Mouse (Mus musculus) heart, embryonic 10.5 days (tissue): ENCODE results near the gene Smc5. TPM values are rescaled to one million over a fixed set of nuclear protein-coding genes. Genes with fewer than 3 reads are reported as not detected.

Source experiments
- DNase-seq: peaks from one replicate; pipeline ENCODE4 v3.0.0-alpha.2; 2017; ENCODE audit warnings: low spot score
- H3K27ac ChIP-seq: fragments of 300-500 bp; sonication (generic); 2 replicates; pipeline ENCODE4 v1.5.1; 2016; ENCODE audit warnings: mild to moderate bottlenecking
- H3K27me3 ChIP-seq: fragments of 300-500 bp; sonication (generic); 2 replicates; pipeline ENCODE4 v1.6.1; 2016; ENCODE audit warnings: mild to moderate bottlenecking; ENCODE audit not compliant: poor library complexity, insufficient read depth, severe bottlenecking
- H3K36me3 ChIP-seq: fragments of 300-500 bp; sonication (generic); 2 replicates; pipeline ENCODE4 v1.6.1; 2016; ENCODE audit warnings: mild to moderate bottlenecking, moderate library complexity
- H3K4me1 ChIP-seq: fragments of 300-500 bp; sonication (generic); 2 replicates; pipeline ENCODE4 v1.6.1; 2016; ENCODE audit warnings: mild to moderate bottlenecking
- H3K4me3 ChIP-seq: fragments of 300-500 bp; sonication (generic); 2 replicates; pipeline ENCODE4 v1.5.1; 2016; ENCODE audit warnings: mild to moderate bottlenecking, moderate library complexity
- H3K9me3 ChIP-seq: fragments of 300-500 bp; sonication (generic); 2 replicates; pipeline ENCODE4 v1.6.1; 2016; ENCODE audit warnings: mild to moderate bottlenecking, moderate library complexity
- WGBS: fragments of 180-500 bp; shearing (Covaris S2); methylation state at CpG from one replicate; pipeline ENCODE4 v1.1.7; 2016; 5-methylcytosine and 5-hydroxymethylcytosine counted together
- polyA plus RNA-seq: library from polyadenylated mRNA; unstranded; fragments of >200 nt; fragmentation: Nextera tagmentation; extraction: Ambion mirVana; gene quantifications from 2 replicates; pipeline ENCODE4 v1.2.1, GENCODE M21; 2016

The Smc5 gene
- polyA plus RNA-seq, 1 experiment from 2014 or later, result 39.1 TPM

DNA sequence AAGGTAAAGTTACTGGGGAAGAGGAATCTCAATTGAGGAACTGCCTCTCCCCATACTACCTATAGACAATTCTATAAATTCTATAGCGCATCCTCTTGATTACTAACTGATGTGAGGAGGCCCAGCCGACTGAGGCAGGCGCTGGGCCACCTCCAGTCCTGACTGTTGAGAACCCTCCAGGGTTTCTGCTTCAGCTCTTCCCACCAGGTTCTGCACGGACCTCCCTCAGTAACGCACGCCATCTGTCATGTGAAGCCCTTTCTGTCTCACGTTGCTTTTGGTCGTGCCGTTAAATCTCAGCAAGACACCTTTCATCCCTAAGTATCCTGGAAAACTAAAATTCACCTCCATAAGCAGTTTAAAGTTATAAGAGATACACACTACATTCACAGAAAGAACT is 16.9 kb downstream of the Smc5 start:
- peaks cover 86% of the 10 kb centered on the region for H3K36me3 ChIP-seq
- H3K27ac ChIP-seq, result no peak overlapping the region
- H3K4me1 ChIP-seq, result no peaks in the 10 kb centered on the region
- H3K4me3 ChIP-seq, result no peak overlapping the region
- H3K27me3 ChIP-seq, result no peaks in the 10 kb centered on the region
- H3K9me3 ChIP-seq, result no peaks in the 10 kb centered on the region
- DNase-seq, result no peak
- 90% methylated on average over 9 of the region's 9 CpGs for WGBS

DNA sequence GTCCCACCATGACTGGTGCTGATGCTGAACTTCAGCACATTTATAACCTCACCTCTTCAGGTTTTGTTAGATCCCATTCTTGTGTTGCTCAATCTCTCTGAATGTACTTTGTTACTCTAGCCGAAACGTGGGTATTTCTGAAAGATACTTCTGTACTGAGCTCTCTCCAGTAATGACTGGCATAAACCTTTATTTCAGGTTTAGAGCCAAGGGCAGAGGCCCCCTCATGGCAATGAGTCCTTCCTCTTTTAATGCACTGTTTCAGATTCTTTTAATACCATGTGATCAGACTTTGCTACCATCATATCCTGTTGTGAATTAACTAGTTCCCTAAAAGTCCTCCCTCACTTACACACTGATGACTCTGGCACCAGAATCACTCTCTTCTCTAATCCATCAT is 27.2 kb downstream of the Smc5 start:
- Histone ChIP-seq H3K4me1 (no peaks in the 10 kb centered on the region), H3K27me3 (no peaks in the 10 kb centered on the region), H3K27ac (no peak overlapping the region), H3K9me3 (no peaks in the 10 kb centered on the region), H3K4me3 (no peak overlapping the region), H3K36me3 (peaks cover 49% of the 10 kb centered on the region)
- no peak for DNase-seq
- WGBS, result 83% methylated on average over 2 of the region's 2 CpGs

DNA sequence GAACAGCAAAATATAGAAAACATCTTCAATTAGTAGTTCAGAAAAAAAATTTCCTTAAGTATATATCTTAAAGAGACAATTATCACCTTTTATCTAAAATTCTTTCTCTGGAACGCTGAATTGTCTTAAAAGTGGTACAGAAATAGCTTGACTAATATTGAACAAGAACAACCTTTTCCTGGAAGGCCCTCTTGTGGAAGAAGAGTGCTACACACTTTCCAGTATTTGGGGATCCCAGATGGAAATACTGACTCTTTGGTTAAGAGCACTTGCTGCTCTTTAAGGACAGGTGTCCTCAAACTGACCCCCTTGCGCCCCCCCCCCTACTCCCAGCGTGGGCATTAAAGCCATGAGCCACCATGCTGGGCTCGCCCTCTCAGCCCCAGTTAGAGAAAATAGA is 48.6 kb downstream of the Smc5 start:
- 58% methylated on average over 4 of the region's 4 CpGs for WGBS
- H3K36me3 ChIP-seq, result peaks cover 67% of the 10 kb centered on the region
- H3K9me3 ChIP-seq, result no peaks in the 10 kb centered on the region
- H3K4me1 ChIP-seq, result no peaks in the 10 kb centered on the region
- no peak overlapping the region for H3K4me3 ChIP-seq
- DNase-seq, result no peak
- no peaks in the 10 kb centered on the region for H3K27me3 ChIP-seq
- H3K27ac ChIP-seq, result no peak overlapping the region

DNA sequence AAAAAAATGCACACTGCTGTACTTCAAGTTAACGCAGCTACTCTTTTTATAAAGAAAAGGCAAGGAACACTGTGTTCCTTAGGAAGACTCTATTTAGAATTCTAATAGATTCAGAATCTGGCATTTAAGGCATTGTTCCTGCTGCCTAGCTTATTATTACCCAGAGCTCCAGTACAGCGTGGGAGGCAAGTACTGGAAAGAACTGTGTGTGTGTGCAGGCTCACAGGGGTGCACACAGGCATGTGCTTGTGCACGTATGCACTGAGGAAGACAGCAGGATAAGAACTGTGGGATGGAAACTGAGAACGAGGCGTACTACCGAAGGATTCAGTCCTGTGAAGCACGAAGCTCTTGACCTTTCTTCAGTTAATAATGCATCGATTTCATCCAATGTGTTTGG is 59.4 kb downstream of the Smc5 start:
- no peaks in the 10 kb centered on the region for H3K4me1 ChIP-seq
- WGBS, result 95% methylated on average over 8 of the region's 8 CpGs
- no peak overlapping the region for H3K4me3 ChIP-seq
- H3K27ac ChIP-seq, result no peak overlapping the region
- no peaks in the 10 kb centered on the region for H3K9me3 ChIP-seq
- H3K36me3 ChIP-seq, result peaks cover 68% of the 10 kb centered on the region
- DNase-seq, result no peak
- H3K27me3 ChIP-seq, result no peaks in the 10 kb centered on the region

DNA sequence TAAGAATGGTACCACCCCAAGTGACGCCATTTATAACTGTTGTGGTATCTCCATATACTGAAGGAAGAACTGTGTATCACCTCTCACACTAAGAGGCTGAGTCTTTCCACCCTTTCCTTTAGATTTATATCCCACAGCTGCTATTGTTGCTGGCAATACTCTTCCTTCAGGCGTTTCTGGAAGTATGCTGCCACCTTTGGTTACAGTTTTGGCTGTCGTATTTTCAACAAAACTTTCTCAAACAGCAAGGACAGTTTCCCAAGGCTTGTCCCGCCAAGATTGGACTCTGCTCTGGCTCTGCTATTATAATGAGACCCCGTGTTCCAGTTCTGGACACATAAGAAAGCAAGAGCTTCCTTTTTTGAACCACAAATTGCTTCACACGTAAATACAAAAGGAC is 62.4 kb downstream of the Smc5 start:
- peaks cover 61% of the 10 kb centered on the region for H3K36me3 ChIP-seq
- no peaks in the 10 kb centered on the region for H3K4me1 ChIP-seq
- H3K4me3 ChIP-seq, result no peak overlapping the region
- WGBS, result 88% methylated on average over 6 of the region's 6 CpGs
- no peaks in the 10 kb centered on the region for H3K9me3 ChIP-seq
- DNase-seq, result no peak
- H3K27ac ChIP-seq, result no peak overlapping the region
- H3K27me3 ChIP-seq, result no peaks in the 10 kb centered on the region

DNA sequence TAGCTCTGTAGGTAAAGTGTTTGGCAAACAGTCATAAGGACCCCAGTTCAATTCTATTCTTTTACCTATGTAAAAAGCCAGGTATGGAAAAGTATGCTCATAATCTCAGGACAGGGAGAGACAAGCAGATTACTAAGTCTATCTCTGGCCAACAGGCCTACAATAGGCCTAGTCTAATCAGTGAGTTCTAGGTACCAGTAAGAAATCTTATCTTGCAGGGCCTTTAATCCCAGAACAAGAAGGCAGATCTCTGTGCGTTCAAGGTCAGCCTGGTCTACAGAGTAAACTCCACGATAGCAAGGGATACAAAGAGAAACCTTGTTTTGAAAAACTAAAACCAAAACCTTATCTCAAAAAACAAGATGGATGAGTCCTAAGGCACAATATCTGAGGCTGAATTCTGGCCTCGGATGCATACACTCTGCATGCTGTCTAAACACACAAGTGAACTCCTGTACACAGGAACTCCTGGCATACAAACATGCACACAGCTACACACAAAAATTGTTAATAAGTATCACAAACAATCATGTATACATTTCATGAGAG is 70.1 kb downstream of the Smc5 start:
- no peak overlapping the region for H3K4me3 ChIP-seq
- H3K27me3 ChIP-seq, result no peaks in the 10 kb centered on the region
- no peaks in the 10 kb centered on the region; the same call in 1 of the 2 replicates for H3K9me3 ChIP-seq
- H3K36me3 ChIP-seq, result peaks cover 53% of the 10 kb centered on the region
- 76% methylated on average over 3 of the region's 3 CpGs for WGBS
- DNase-seq, result no peak
- H3K4me1 ChIP-seq, result no peaks in the 10 kb centered on the region
- H3K27ac ChIP-seq, result no peak overlapping the region

DNA sequence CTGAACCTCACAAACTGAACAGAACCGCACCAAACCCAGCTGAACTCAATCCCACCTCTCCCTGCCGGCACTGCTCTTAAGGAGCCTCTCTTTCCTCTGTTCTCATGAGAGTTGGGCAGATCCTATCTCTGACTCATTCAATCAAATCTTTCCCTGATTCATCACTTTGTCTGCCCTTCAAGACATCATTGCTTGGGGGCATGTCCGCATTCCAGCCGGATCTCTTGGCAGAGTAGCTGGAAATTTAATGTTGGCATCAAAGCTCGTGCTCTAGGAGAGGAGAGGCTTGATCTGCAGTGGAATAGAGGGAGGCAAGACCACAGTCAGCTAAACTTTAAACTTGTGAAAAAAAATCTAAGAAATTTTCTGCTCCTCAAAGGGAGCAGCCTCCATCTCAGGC is 71.6 kb downstream of the Smc5 start:
- Histone ChIP-seq H3K27ac (no peak overlapping the region), H3K36me3 (peaks cover 54% of the 10 kb centered on the region), H3K4me1 (no peaks in the 10 kb centered on the region), H3K9me3 (no peaks in the 10 kb centered on the region; the same call in 1 of the 2 replicates), H3K27me3 (no peaks in the 10 kb centered on the region), H3K4me3 (no peak overlapping the region)
- 95% methylated on average over 5 of the region's 5 CpGs for WGBS
- DNase-seq, result no peak

DNA sequence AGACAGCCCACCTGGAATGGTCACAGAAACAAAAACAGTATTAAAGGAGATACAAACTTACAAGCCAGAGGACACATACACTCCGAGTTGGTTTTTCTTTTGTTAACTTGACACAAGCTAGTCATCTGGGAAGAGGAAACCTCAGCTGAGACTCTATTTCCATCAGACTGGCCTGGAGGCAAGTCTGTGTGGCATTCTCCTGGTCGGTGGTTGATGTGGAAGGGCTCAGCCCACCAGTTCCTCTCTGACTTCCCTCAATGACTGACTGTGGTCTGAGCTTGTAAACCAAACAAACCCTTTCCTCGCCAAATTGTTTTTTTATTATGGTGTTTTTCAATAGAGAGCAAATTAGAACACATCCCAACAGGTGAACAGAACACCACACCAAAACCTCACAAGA is 80.6 kb downstream of the Smc5 start:
- Histone ChIP-seq H3K27me3 (no peaks in the 10 kb centered on the region), H3K36me3 (peaks cover 11% of the 10 kb centered on the region), H3K27ac (no peak overlapping the region), H3K4me1 (no peaks in the 10 kb centered on the region), H3K9me3 (no peaks in the 10 kb centered on the region), H3K4me3 (no peak overlapping the region)
- no peak for DNase-seq
- 69% methylated on average over 3 of the region's 3 CpGs for WGBS

DNA sequence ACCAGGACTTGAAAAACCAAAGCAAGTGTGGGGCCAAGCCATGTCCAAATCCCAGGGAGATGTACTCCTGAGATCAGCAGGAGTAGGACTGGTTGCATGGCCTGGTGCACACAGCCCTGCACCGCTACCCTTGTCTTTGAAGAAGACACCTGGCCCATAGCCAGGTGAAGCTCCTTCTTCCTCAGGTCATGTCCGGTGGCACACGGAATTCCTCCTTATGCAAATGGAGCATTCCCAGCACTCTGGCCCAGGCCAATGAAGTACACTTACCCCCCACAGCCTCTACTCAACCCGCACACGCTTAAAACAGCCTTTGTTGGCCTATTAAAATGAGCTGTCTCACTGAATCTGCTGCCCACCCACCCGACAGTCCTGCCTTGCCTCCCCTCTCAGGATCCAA is 82.2 kb downstream of the Smc5 start:
- Histone ChIP-seq H3K27me3 (no peaks in the 10 kb centered on the region), H3K9me3 (no peaks in the 10 kb centered on the region), H3K36me3 (peaks cover 4% of the 10 kb centered on the region), H3K4me3 (no peak overlapping the region), H3K4me1 (no peaks in the 10 kb centered on the region), H3K27ac (no peak overlapping the region)
- 94% methylated on average over 6 of the region's 6 CpGs for WGBS
- no peak for DNase-seq

DNA sequence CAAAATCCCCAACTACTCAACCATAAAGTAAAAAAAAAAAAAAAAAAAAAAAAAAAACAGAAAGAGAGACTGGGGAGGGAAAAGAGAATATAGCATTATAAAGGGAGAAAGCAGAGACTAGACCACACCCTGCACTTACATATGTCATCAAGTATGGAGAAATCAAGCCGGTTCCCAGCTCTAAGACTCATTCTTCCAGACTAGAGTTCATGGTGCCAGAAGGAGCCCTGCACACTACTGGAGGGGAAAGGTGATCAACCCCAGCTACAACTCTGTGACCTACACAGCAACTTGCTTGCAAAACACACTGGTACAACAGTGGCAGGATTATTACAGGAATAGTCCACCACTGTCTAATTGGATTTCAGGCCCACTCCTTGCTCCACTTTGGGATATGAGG is 84.0 kb downstream of the Smc5 start:
- H3K36me3 ChIP-seq, result no peaks in the 10 kb centered on the region; the same call in none of the 2 replicates
- WGBS, result 65% methylated on average over 1 of the region's 1 CpGs
- H3K27me3 ChIP-seq, result no peaks in the 10 kb centered on the region
- no peak overlapping the region for H3K4me3 ChIP-seq
- H3K9me3 ChIP-seq, result no peaks in the 10 kb centered on the region
- no peaks in the 10 kb centered on the region for H3K4me1 ChIP-seq
- no peak for DNase-seq
- no peak overlapping the region for H3K27ac ChIP-seq

DNA sequence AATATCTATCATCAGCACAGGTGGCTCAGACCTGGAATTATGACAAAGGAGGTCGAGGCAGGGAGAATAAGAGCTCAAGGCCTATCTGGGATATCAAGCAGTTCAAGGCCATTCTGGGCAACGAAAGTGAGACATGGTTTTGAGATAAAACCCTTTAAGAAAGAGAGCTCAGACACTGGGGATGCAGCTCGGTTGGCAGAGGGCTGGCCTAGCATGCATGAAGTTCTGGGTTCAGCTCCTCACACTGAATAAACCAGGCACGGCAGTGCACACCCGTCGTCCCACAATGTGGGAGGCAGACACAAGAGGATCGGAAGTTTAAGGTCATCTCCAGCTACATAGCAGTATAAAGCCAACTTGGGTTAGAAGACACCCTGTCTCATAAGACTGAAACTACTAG is 84.7 kb downstream of the Smc5 start:
- Histone ChIP-seq H3K4me1 (no peaks in the 10 kb centered on the region), H3K4me3 (no peak overlapping the region), H3K36me3 (no peaks in the 10 kb centered on the region; the same call in none of the 2 replicates), H3K27ac (no peak overlapping the region), H3K9me3 (no peaks in the 10 kb centered on the region), H3K27me3 (no peaks in the 10 kb centered on the region)
- DNase-seq, result no peak
- WGBS, result 87% methylated on average over 7 of the region's 7 CpGs

DNA sequence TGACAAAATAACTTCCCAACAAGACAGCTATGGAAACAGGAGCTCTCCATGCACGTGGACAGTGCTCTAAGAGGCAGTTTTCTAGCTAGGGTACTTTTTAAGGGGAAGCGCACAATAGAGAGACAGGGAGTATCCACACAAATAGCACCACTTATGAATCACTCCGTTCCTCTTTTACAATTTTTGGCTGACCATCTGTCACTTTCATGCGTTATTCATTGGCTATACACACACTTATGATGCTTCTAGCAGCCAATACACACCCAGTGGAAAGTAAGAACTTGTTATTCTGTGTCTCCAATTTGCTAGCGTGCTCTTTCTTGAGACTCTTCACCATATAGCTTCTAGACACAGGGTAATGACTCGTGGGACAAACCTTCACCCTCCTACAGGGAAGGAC is 86.0 kb downstream of the Smc5 start:
- Histone ChIP-seq H3K9me3 (no peaks in the 10 kb centered on the region), H3K4me3 (no peak overlapping the region), H3K27ac (no peak overlapping the region), H3K4me1 (no peaks in the 10 kb centered on the region), H3K36me3 (no peaks in the 10 kb centered on the region; the same call in none of the 2 replicates), H3K27me3 (no peaks in the 10 kb centered on the region)
- no peak for DNase-seq
- 90% methylated on average over 6 of the region's 6 CpGs for WGBS

DNA sequence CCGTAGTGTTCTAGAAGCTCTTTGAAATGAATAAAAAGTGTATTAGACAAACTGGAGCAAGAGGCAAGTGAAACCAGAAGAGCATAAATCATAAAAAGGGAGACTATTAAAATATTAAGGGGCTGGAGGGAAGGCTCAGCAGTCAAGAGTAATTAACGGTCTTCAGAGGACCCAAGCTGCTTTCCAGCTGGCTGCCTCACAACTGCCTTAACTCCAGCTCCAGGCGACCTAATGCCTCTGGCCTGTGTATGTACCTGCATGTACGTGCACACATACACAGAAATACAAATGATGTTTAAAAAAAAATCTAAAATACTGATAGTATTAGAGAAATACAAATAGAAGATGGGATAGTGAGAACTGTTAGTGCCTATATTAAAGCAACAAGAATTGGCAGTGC is 89.6 kb downstream of the Smc5 start:
- Histone ChIP-seq H3K4me3 (no peak overlapping the region), H3K9me3 (no peaks in the 10 kb centered on the region), H3K4me1 (no peaks in the 10 kb centered on the region), H3K27me3 (no peaks in the 10 kb centered on the region), H3K36me3 (no peaks in the 10 kb centered on the region; the same call in 1 of the 2 replicates), H3K27ac (no peak overlapping the region)
- WGBS, result 92% methylated on average over 4 of the region's 4 CpGs
- peak; percentile 65 for DNase-seq

DNA sequence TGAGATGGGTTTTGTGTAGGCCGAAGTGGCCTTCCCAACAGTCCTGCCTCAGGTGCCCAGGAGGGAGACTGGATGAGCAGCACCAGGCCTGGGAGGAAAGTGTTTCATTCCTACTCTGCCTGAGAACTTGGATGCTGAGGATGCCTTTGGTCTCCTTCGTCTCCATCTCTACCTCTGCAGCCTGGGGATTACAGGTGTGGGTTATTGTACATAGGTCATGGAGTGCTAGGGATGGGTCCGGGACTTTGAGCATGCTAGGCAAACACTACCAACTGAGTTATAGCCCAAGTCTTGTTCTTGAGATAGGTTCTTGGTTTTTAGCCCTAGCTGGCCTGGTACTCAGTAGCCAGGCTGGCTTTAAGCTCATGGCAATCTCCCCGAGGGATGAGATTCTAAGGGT is 90.2 kb downstream of the Smc5 start:
- Histone ChIP-seq H3K27me3 (no peaks in the 10 kb centered on the region), H3K27ac (no peak overlapping the region), H3K4me1 (no peaks in the 10 kb centered on the region), H3K4me3 (no peak overlapping the region), H3K36me3 (no peaks in the 10 kb centered on the region; the same call in 1 of the 2 replicates), H3K9me3 (no peaks in the 10 kb centered on the region)
- 88% methylated on average over 4 of the region's 4 CpGs for WGBS
- peak; percentile 60 for DNase-seq
